Mouse (Mus musculus) heart, adult 2 months (tissue): Measurements from ENCODE around the gene Angptl4. TPM values are rescaled to one million over a fixed set of nuclear protein-coding genes. Genes with fewer than 3 reads are reported as not detected.
"Not testable (repeated sequence)": the region's sequence is repeated elsewhere in the genome, so short reads cannot be mapped to it uniquely, and the experiment has no call there.

Experiments used
- DNase-seq, 2 experiments: peaks; one replicate each; pipeline ENCODE4 v3.0.0; 2021
- H3K27ac ChIP-seq: fragments of 200-600 bp; 2 replicates; pipeline ENCODE4 v1.8.1; 2022
- H3K27me3 ChIP-seq: fragments of 200-500 bp; 2 replicates; pipeline ENCODE4 v1.6.1; 2012; ENCODE audit warnings: mild to moderate bottlenecking, low read length, inconsistent platforms, mixed read lengths; ENCODE audit not compliant: control insufficient read depth, insufficient read depth
- H3K36me3 ChIP-seq: fragments of 200-500 bp; 2 replicates; pipeline ENCODE4 v1.6.1; 2012; ENCODE audit warnings: low read length, inconsistent platforms; ENCODE audit not compliant: control insufficient read depth, insufficient read depth
- H3K4me1 ChIP-seq: fragments of 200-500 bp; 2 replicates; pipeline ENCODE4 v1.6.1; 2011; ENCODE audit warnings: low read length; ENCODE audit not compliant: control insufficient read depth, insufficient read depth
- H3K4me3 ChIP-seq: fragments of 200-600 bp; 2 replicates; pipeline ENCODE4 v1.8.1; 2022
- H3K79me2 ChIP-seq: fragments of 200-500 bp; replicated peaks from 2 replicates; pipeline ENCODE4 v1.6.1; 2012; ENCODE audit warnings: mild to moderate bottlenecking, inconsistent platforms, low read length, moderate library complexity, mixed read lengths; ENCODE audit not compliant: control insufficient read depth, insufficient read depth
- H3K9ac ChIP-seq: fragments of 200-500 bp; 2 replicates; pipeline ENCODE4 v1.6.1; 2012; ENCODE audit warnings: low read depth, mild to moderate bottlenecking, control low read depth, inconsistent platforms, low read length, mixed read lengths
- CTCF ChIP-seq: fragments of 200-600 bp; IDR thresholded peaks from 2 replicates; pipeline ENCODE4 v1.8.1; 2022; ENCODE audit warnings: antibody characterized with exemption, mild to moderate bottlenecking, moderate library complexity
- EP300 ChIP-seq: fragments of 200-500 bp; IDR thresholded peaks from 2 replicates; pipeline ENCODE4 v1.6.1; 2011; ENCODE audit warnings: low read depth, low read length, control low read depth; ENCODE audit not compliant: insufficient read depth
- POLR2A ChIP-seq: fragments of 200-500 bp; IDR thresholded peaks from 2 replicates; pipeline ENCODE4 v1.6.1; 2011; ENCODE audit warnings: mild to moderate bottlenecking, low read depth, low read length, control low read depth; ENCODE audit not compliant: insufficient read depth
- WGBS: fragments of 180-500 bp; shearing (Covaris S2); methylation state at CpG from one replicate; pipeline ENCODE4 v1.1.7; 2018; 5-methylcytosine and 5-hydroxymethylcytosine counted together
- intact Hi-C: fragments of 180-260 bp; cut with DNase I; formaldehyde crosslinking; loops from one replicate; pipeline ENCODE4 v1.15.1; 2025
- polyA plus RNA-seq: library from polyadenylated mRNA; depleted of rRNA; stranded (reverse); fragments of >200 nt; gene quantifications from 2 replicates; pipeline ENCODE4 v1.2.3, GENCODE M21; 2012
- total RNA-seq, 2 experiments: library from RNA; stranded (reverse); gene quantifications; 2 replicates each; pipeline ENCODE4 v1.2.3; 2021

The Angptl4 gene
- total and polyA plus RNA-seq, 3 experiments, result 4.7 to 18.9 (median 7.2) TPM

DNA sequence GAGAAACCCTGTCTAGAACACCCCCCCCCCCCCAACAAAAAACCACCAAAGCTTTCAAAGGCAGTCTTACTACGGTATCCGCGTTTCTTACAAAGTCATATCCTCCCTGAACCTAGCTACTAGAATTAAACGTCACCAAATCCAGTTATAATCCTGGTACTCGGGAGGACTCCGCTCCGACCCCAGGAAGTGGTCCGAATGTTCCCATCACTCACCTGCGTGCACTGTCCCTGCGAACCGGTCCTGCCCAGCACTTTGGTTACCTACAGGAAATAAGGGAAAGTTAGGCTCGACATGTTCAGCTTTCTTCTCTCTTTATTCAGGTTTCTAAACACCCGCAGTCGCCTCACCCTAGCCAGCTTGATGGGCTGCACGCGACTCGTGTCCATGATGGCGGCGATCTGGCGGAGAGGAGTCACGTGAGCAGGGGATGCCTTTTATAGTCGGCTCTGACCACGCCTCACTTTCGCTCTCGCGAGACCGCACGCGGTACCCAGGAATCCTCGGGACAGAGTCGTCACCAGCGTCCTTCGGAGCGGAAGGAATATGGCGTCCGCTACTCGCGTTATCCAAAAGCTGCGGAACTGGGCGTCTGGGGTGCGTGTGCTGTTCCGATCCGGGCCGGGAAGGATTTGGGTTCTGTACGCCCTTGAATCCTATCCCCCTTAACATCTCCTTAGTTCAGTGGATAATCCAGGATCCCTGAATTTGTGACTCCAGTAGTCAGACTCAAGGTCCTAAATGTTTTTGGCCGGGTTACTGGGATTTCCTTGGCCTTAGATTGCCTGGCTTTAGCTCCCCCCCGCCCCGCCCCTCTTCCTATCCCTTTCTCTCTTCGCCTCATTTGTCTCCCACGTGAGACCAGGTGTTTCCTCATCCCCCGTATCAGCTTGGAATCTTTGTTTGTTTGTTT lies 42.7 kb upstream of the Angptl4 start, which contains the start of the genes Rps28 and Ndufa7:
Rps28 (minus strand) TSS at position 479 of the 913 bp plus-strand sequence.
Ndufa7 (plus strand) TSS at position 489 of the 913 bp plus-strand sequence.
- TF ChIP-seq CTCF (no peak), POLR2A (peak; percentile 98; the same call in 1 of the 2 replicates), EP300 (peak; percentile 71; the same call in 1 of the 2 replicates)
- WGBS, result under 1% methylated on average over 51 of the region's 51 CpGs
- Histone ChIP-seq H3K27ac (peak within 1 kb of the TSS; percentile 95), H3K27me3 (no peaks in the 10 kb centered on the region), H3K79me2 (0 out of 2 replicates have a peak, but pooled peaks cover 1% of the 10 kb centered on the region), H3K4me1 (peaks cover 17% of the 10 kb centered on the region), H3K36me3 (peaks cover 33% of the 10 kb centered on the region), H3K4me3 (peak within 1 kb of the TSS; percentile 95), H3K9ac (peak within 1 kb of the TSS; percentile 78)
- DNase-seq, result peak; percentile 98 to 100
- intact Hi-C loops, result no loop called here

DNA sequence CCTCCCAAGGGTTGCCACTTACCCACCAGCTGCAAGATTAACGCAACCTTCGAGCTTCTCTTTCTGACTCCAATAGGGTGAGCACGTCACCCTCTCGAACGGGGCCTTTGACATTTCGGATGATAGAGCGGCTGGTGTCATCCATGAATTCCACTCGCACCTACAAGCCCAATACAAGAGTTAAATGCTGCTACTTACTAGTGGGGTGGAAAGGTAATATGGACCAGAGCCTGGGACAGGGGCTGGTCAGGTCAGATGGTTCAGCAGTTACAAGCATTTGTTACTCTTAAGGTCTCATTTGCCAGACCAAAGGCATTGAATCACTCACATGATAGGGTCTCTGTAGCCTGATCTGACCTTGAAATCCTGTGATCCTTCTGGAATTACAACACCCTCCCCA lies 41.5 kb upstream of the Angptl4 start:
- Histone ChIP-seq H3K9ac (peak overlapping the region; percentile 21; the same call in 1 of the 2 replicates), H3K4me1 (peaks cover 13% of the 10 kb centered on the region), H3K4me3 (peak overlapping the region; percentile 95), H3K36me3 (peaks cover 28% of the 10 kb centered on the region)
- H3K79me2 ChIP-seq, H3K27ac ChIP-seq, DNase-seq, intact Hi-C loops, H3K27me3 ChIP-seq: not testable (repeated sequence)
- WGBS, result 60% methylated on average over 8 of the region's 8 CpGs

DNA sequence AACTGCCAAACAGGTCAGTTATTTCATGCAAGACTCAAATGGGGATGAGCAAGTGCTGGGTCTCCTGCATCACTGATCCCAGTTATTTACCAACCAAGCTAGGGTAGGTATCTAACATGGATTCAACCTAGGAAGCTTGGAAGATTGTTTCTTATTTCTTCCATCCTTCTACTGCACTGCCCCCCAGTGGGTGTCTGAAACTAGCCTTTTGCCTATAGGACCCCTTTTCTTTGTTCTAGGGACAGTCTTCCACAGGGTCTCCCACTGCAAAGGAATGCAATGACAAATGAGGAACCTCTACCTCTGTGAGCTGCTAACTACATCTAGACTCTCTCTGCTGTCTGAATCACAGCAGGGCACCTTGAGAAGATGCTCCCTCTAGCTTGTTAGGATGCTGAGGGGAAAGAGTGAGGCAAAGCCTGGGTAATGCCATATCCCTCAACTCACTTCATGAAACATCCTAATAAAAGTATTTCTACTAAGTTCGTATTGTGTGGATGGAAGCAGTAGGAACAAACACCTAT lies 40.9 kb upstream of the Angptl4 start:
- Histone ChIP-seq H3K27me3 (no peaks in the 10 kb centered on the region), H3K9ac (no peak overlapping the region), H3K4me3 (no peak overlapping the region), H3K79me2 (0 out of 2 replicates have a peak, but pooled peaks cover 1% of the 10 kb centered on the region), H3K27ac (no peak overlapping the region), H3K4me1 (peaks cover 14% of the 10 kb centered on the region), H3K36me3 (peaks cover 27% of the 10 kb centered on the region)
- intact Hi-C loops, result no loop called here
- WGBS, result 34% methylated on average over 1 of the region's 1 CpGs
- DNase-seq, result no peak
- TF ChIP-seq POLR2A (no peak), CTCF (peak; percentile 50)

DNA sequence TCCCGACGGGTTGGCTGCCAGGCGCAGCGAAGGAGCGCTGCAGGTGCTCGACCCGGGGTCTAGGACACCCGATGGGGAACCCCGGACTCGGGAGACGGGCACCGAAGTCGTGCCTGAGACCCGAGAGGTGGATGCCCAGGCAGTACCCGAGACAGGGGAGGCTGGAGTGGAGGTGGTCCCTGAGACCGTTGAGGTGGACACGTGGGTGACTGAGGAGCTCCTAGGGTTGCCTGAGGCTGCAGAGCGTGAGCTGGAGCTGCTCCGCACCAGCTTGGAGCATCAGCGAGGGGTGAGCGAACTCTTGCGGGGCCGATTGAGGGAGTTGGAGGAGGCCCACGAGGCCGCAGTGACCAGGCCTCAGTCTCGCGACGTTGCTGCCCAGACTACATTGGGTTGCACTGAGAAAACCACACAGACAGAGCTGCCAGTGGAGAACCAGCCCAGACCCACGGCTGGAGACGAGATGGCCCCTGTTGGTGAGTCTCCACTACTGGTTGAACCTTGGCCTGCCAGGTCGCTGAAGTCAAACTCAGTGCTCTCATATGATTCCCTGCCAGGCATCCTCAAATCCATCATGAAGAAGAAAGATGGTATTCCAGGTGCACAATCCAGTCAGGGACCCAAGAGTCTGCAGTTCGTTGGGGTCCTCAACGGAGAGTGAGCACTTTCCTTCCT lies 36.5 kb upstream of the Angptl4 start:
- no peak for DNase-seq
- Histone ChIP-seq H3K27me3 (no peaks in the 10 kb centered on the region), H3K27ac (peak overlapping the region; percentile 95), H3K9ac (peak overlapping the region; percentile 75), H3K4me1 (peaks cover 8% of the 10 kb centered on the region), H3K4me3 (peak overlapping the region; percentile 83), H3K79me2 (no peaks in the 10 kb centered on the region), H3K36me3 (peaks cover 26% of the 10 kb centered on the region)
- intact Hi-C loops, result no loop called here
- no peak for TF ChIP-seq EP300
- no peak; the same call in 1 of the 2 replicates for TF ChIP-seq POLR2A
- TF ChIP-seq CTCF, result no peak
- WGBS, result 31% methylated on average over 33 of the region's 33 CpGs

DNA sequence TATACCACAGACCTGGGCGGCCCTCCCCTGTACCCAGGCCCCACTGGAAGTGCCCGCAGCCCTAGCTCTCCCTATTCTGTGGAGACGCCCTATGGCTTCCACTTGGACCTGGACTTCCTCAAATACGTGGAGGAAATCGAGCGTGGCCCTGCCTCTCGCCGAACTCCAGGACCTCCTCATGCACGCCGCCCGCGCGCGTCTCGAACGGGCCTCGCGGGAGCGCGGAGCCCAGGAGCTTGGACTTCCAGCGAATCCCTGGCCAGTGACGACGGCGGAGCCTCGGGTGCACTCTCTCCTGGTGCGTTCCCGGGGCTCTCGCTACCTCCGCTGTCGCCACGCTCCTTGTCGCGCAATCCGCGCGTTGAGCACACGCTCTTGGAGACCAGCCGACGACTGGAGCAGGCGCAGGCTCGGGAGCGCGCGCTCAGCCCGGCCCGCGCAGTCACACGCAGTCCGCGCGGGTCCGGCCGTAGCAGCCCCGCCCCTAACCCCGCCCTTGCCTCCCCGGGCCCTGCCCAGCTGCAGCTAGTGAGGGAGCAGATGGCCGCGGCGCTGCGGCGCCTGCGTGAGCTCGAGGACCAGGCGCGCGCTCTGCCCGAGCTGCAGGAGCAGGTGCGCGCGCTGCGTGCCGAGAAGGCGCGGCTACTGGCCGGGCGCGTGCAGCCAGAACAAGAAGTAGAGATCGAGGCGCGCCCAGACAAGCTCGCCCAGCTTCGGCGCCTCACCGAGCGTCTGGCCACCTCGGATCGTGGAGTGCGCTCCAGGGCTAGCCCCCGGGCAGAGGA lies 35.7 kb upstream of the Angptl4 start:
- Histone ChIP-seq H3K79me2 (no peaks in the 10 kb centered on the region), H3K9ac (peak overlapping the region; percentile 96), H3K4me1 (peaks cover 8% of the 10 kb centered on the region), H3K36me3 (peaks cover 21% of the 10 kb centered on the region), H3K27me3 (no peaks in the 10 kb centered on the region), H3K4me3 (peak overlapping the region; percentile 83), H3K27ac (peak overlapping the region; percentile 95)
- intact Hi-C loops, result no loop called here
- TF ChIP-seq POLR2A (peak; percentile 89), EP300 (peak; percentile 27; the same call in 1 of the 2 replicates), CTCF (no peak)
- DNase-seq, result peak; percentile 87 to 94
- under 1% methylated on average over 85 of the region's 89 CpGs for WGBS
